Mouse (Mus musculus): ENCODE data around the gene Babam2. TPM values are rescaled to one million over a fixed set of nuclear protein-coding genes. Genes with fewer than 3 reads are reported as not detected.

The Babam2 gene
- total and polyA plus RNA-seq, 3 experiments, result 44.6 to 214 (median 65.0) TPM

DNA sequence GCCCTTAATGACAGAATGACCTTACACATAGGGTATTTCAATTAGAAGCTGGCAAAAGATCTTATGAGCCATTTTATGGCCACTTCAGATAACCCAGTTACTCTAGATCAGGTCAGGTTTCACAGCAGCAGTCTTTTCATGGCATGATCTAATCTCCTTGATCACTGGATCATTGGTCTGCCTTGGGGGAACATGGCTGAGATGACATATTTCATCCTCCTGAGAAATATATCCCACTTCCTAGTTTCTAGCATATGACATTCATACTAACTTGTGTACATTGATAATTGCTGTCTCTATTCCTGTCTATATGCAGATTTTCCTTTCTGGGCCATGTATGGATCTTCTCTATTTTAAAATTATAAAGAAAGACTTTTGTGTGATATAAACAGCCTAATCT lies 51.9 kb downstream of the Babam2 start:
- DNase-seq (ENCODE audit: low spot score), result no peak
- no peak for ATAC-seq (ENCODE audit: extremely low read depth, insufficient number of reproducible peaks, low FRiP score, poor library complexity, severe bottlenecking)
- Histone ChIP-seq H3K27me3 (ENCODE audit: insufficient read depth, low read length) (no peaks in the 10 kb centered on the region), H3K4me3 (ENCODE audit: low read depth, low read length) (no peak overlapping the region), H3K36me3 (replicated peaks) (peaks cover 9% of the 10 kb centered on the region), H3K9me3 (replicated peaks) (no peaks in the 10 kb centered on the region), H3K4me1 (ENCODE audit: insufficient read depth, low read depth, low read length) (no peaks in the 10 kb centered on the region)
- TF ChIP-seq POLR2AphosphoS5 (IDR thresholded peaks at IDR 0.05; ENCODE audit: insufficient replicate concordance, low read depth, low read length) (no peak), TAL1 (conservative IDR thresholded peaks at IDR 0.05; ENCODE audit: low read depth, low read length) (no peak), GATA1 (IDR thresholded peaks at IDR 0.05; ENCODE audit: borderline replicate concordance, low read length) (no peak)

DNA sequence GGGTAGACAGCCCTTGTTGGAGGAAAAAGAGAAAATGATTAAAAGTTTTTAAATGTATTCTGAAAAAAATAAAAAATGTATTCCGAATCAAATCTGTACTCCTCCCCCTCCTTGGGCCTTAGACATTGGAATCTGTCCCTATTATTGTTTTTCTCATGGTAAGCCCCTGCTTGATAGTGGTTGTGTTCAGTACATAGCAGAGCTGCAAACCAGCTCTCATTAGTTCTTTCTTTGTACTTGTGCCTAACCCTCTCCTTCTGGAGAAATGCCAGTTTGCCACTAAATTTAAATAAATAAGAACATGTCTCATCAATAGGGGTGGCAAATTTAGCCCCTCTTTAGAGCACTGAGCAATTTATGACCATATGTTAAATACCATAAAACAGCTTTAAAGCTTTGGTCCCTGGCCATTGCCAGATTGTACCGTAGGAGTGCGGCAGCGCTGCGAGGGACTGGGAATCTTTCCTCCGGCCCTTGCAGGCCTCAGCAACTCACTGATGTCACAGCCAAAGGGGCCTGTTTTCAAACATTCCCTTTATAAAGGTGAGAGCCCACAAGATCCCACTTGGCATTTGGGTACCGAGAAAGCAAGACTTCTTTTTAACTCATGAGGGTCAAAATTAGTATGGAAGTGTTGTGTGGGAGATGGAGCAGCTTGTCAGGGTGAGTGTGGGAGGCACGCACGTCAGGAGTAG lies 52.9 kb downstream of the Babam2 start:
- ATAC-seq (ENCODE audit: extremely low read depth, insufficient number of reproducible peaks, low FRiP score, poor library complexity, severe bottlenecking), result no peak
- no peaks in the 10 kb centered on the region for H3K27me3 ChIP-seq (ENCODE audit: insufficient read depth, low read length)
- TF ChIP-seq POLR2AphosphoS5 (IDR thresholded peaks at IDR 0.05; ENCODE audit: insufficient replicate concordance, low read depth, low read length), result no peak
- no peak for TF ChIP-seq GATA2 (IDR thresholded peaks at IDR 0.05; ENCODE audit: borderline replicate concordance, low read depth, low read length)
- TF ChIP-seq CTCF (IDR thresholded peaks at IDR 0.05; ENCODE audit: low read depth, low read length), result no peak
- no peak for TF ChIP-seq GATA1 (IDR thresholded peaks at IDR 0.05; ENCODE audit: borderline replicate concordance, low read length)
- TF ChIP-seq TAL1 (conservative IDR thresholded peaks at IDR 0.05; ENCODE audit: low read depth, low read length), result no peak
- H3K9me3 ChIP-seq (replicated peaks), result no peaks in the 10 kb centered on the region
- H3K36me3 ChIP-seq (replicated peaks), result peaks cover 12% of the 10 kb centered on the region
- H3K4me1 ChIP-seq (ENCODE audit: insufficient read depth, low read depth, low read length), result no peaks in the 10 kb centered on the region
- no peak overlapping the region for H3K4me3 ChIP-seq (ENCODE audit: low read depth, low read length)
- DNase-seq (ENCODE audit: low spot score), result no peak

DNA sequence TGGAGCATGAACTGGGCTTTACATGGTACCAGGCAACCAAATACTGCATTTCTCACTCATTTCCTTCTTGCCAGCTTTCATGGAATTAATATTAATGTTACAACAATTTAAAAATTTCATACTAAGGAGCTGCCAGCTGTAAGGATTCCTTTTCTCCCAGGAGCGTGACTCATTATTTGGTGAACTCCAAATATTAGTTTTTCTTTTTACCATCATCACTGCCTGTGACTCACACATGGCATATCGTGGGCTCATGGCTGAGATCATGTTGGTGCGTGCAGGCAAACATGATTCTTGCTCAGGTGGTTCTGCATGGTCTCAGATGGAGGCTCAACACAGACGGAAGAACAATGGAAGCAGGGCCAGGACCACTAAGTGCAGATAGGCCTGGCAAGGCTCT lies 53.5 kb downstream of the Babam2 start:
- Histone ChIP-seq H3K9me3 (replicated peaks) (no peaks in the 10 kb centered on the region), H3K36me3 (replicated peaks) (peaks cover 10% of the 10 kb centered on the region), H3K4me3 (ENCODE audit: low read depth, low read length) (no peak overlapping the region), H3K4me1 (ENCODE audit: insufficient read depth, low read depth, low read length) (no peaks in the 10 kb centered on the region), H3K27me3 (ENCODE audit: insufficient read depth, low read length) (no peaks in the 10 kb centered on the region)
- ATAC-seq (ENCODE audit: extremely low read depth, insufficient number of reproducible peaks, low FRiP score, poor library complexity, severe bottlenecking) (no peak), DNase-seq (ENCODE audit: low spot score) (no peak)
- TF ChIP-seq TAL1 (conservative IDR thresholded peaks at IDR 0.05; ENCODE audit: low read depth, low read length) (no peak), POLR2AphosphoS5 (IDR thresholded peaks at IDR 0.05; ENCODE audit: insufficient replicate concordance, low read depth, low read length) (no peak), GATA1 (IDR thresholded peaks at IDR 0.05; ENCODE audit: borderline replicate concordance, low read length) (no peak), GATA2 (IDR thresholded peaks at IDR 0.05; ENCODE audit: borderline replicate concordance, low read depth, low read length) (no peak), CTCF (IDR thresholded peaks at IDR 0.05; ENCODE audit: low read depth, low read length) (no peak)

DNA sequence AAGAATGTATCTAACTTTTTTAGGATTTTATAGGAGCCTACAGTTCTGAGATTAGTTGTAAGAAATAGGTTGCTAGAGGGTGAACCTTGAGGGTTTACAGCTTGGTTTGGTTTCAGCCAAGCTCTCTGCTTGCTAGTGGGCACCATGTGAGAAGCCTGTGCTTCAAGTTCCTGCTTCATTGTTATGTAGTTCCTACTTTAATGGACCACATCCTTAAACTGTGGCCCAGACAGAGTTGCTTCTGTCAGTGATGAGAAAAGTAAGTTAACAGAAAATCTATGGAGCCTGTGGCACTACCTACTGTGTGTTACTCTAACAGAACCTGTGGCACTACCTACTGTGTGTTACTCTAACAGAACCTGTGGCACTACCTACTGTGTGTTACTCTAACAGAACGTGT lies 57.1 kb downstream of the Babam2 start:
- H3K36me3 ChIP-seq (replicated peaks), result peaks cover 13% of the 10 kb centered on the region
- no peaks in the 10 kb centered on the region for H3K27me3 ChIP-seq (ENCODE audit: insufficient read depth, low read length)
- no peaks in the 10 kb centered on the region for H3K9me3 ChIP-seq (replicated peaks)
- H3K4me3 ChIP-seq (ENCODE audit: low read depth, low read length), result no peak overlapping the region
- no peak for TF ChIP-seq GATA1 (IDR thresholded peaks at IDR 0.05; ENCODE audit: borderline replicate concordance, low read length)
- no peak for TF ChIP-seq CTCF (IDR thresholded peaks at IDR 0.05; ENCODE audit: low read depth, low read length)
- TF ChIP-seq TAL1 (conservative IDR thresholded peaks at IDR 0.05; ENCODE audit: low read depth, low read length), result no peak
- no peak for TF ChIP-seq GATA2 (IDR thresholded peaks at IDR 0.05; ENCODE audit: borderline replicate concordance, low read depth, low read length)
- no peak for TF ChIP-seq POLR2AphosphoS5 (IDR thresholded peaks at IDR 0.05; ENCODE audit: insufficient replicate concordance, low read depth, low read length)
- DNase-seq (ENCODE audit: low spot score) (no peak), ATAC-seq (ENCODE audit: extremely low read depth, insufficient number of reproducible peaks, low FRiP score, poor library complexity, severe bottlenecking) (no peak)
- peaks cover 4% of the 10 kb centered on the region for H3K4me1 ChIP-seq (ENCODE audit: insufficient read depth, low read depth, low read length)

DNA sequence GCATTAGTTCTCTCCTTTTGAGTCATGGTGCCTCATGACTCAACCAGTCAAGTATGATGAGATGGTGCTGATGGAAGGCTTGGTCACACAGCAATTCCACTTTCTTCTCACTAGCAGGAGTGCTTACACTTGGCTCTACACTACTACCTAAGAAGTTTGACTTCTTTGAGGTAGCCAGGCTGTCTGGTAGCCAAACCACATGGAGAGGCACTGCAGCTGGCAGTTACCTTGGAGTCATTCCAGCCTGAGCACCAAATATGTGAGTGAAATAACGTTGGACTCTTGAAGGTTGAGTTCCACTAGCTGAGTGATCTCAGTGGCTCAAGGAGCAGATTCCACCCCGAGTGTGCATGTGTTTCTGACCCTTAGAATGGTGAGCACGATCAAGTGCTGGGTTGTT lies 57.8 kb downstream of the Babam2 start:
- H3K4me3 ChIP-seq (ENCODE audit: low read depth, low read length), result no peak overlapping the region
- TF ChIP-seq POLR2AphosphoS5 (IDR thresholded peaks at IDR 0.05; ENCODE audit: insufficient replicate concordance, low read depth, low read length) (no peak), TAL1 (conservative IDR thresholded peaks at IDR 0.05; ENCODE audit: low read depth, low read length) (no peak), GATA1 (IDR thresholded peaks at IDR 0.05; ENCODE audit: borderline replicate concordance, low read length) (no peak), GATA2 (IDR thresholded peaks at IDR 0.05; ENCODE audit: borderline replicate concordance, low read depth, low read length) (no peak), CTCF (IDR thresholded peaks at IDR 0.05; ENCODE audit: low read depth, low read length) (no peak)
- peaks cover 13% of the 10 kb centered on the region for H3K36me3 ChIP-seq (replicated peaks)
- no peaks in the 10 kb centered on the region for H3K27me3 ChIP-seq (ENCODE audit: insufficient read depth, low read length)
- peaks cover 4% of the 10 kb centered on the region for H3K4me1 ChIP-seq (ENCODE audit: insufficient read depth, low read depth, low read length)
- H3K9me3 ChIP-seq (replicated peaks), result no peaks in the 10 kb centered on the region
- DNase-seq (ENCODE audit: low spot score) (no peak), ATAC-seq (ENCODE audit: extremely low read depth, insufficient number of reproducible peaks, low FRiP score, poor library complexity, severe bottlenecking) (no peak)

DNA sequence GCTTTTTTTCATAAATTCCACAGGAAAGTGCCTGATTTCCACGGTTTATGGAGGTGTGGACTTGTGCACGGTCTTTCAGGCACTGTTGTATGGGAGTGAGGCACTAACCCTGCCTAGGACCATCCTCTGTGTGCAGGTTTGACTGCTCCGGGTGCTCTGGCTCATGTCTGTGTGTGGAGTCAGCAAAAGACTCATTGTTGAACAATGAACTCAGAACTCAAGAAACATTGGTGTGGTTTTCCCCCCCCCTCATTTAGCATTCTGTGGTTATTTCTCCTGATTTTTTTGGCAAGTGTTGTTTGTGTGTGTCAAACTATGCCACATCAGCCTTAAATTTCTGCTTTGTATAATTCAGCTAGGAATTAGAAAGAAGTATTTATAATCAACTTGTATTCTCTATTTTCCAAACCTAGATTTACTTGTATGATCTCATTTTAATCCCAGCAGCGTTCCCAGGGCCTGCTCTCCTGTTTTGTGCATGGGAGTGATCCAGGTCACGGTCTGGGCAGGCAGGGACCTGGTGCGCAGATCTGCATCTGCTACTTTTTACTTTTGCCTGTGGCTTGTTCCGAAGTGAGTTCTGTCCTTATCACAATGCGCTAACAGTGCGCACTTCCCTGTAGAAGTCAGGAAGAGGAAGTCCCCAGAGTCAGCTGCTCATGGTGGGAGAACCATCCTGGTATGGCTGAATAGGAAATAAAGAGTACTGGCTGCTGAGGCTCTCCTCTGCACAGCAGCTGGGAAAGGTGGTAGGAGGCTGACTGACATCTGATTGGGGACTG lies 61.0 kb downstream of the Babam2 start:
- H3K9me3 ChIP-seq (replicated peaks), result no peaks in the 10 kb centered on the region
- H3K36me3 ChIP-seq (replicated peaks), result peaks cover 9% of the 10 kb centered on the region
- TF ChIP-seq POLR2AphosphoS5 (IDR thresholded peaks at IDR 0.05; ENCODE audit: insufficient replicate concordance, low read depth, low read length), result no peak
- no peak for TF ChIP-seq GATA1 (IDR thresholded peaks at IDR 0.05; ENCODE audit: borderline replicate concordance, low read length)
- no peak for TF ChIP-seq CTCF (IDR thresholded peaks at IDR 0.05; ENCODE audit: low read depth, low read length)
- TF ChIP-seq GATA2 (IDR thresholded peaks at IDR 0.05; ENCODE audit: borderline replicate concordance, low read depth, low read length), result no peak
- no peak for TF ChIP-seq TAL1 (conservative IDR thresholded peaks at IDR 0.05; ENCODE audit: low read depth, low read length)
- ATAC-seq (ENCODE audit: extremely low read depth, insufficient number of reproducible peaks, low FRiP score, poor library complexity, severe bottlenecking), result no peak
- no peak for DNase-seq (ENCODE audit: low spot score)
- H3K4me1 ChIP-seq (ENCODE audit: insufficient read depth, low read depth, low read length), result peaks cover 4% of the 10 kb centered on the region
- no peaks in the 10 kb centered on the region for H3K27me3 ChIP-seq (ENCODE audit: insufficient read depth, low read length)
- no peak overlapping the region for H3K4me3 ChIP-seq (ENCODE audit: low read depth, low read length)
